Mouse (Mus musculus): Measurements from ENCODE around the gene G6pc.
"Not testable (repeated sequence)": the region's sequence is repeated elsewhere in the genome, so short reads cannot be mapped to it uniquely, and the experiment has no call there.

Gene G6pc

GRCm38 (mm10) chr11:101367326-101367935, at the start of gene G6pc:
Gene G6pc, plus strand, starts transcription at chr11:101367561.
- DNase-seq, result no peak

GRCm38 (mm10) chr11:101323609-101324008, 43.8 kb upstream of the G6pc start:
- DNase-seq, result peak; percentile 77

GRCm38 (mm10) chr11:101324763-101325162, 42.6 kb upstream of the G6pc start, which contains the start of gene Aoc2:
Gene Aoc2, plus strand, starts transcription at chr11:101325063.
- no peak for DNase-seq

GRCm38 (mm10) chr11:101325201-101325600, 42.2 kb upstream of the G6pc start:
- not testable (repeated sequence) for DNase-seq

GRCm38 (mm10) chr11:101326147-101326546, 41.2 kb upstream of the G6pc start:
- no peak for DNase-seq

- DNase-seq, result no peak
Observed at GRCm38 (mm10) chr11:101327311-101327710, 40.0 kb upstream of the G6pc start.

- DNase-seq, result no peak
Observed at GRCm38 (mm10) chr11:101328941-101329635, 38.3 kb upstream of the G6pc start.

- no peak for DNase-seq
Observed at GRCm38 (mm10) chr11:101330371-101330924, 36.9 kb upstream of the G6pc start, which contains the start of gene Aoc3. Gene Aoc3, plus strand, starts transcription at chr11:101330605.

- DNase-seq, result not testable (repeated sequence)
Observed at GRCm38 (mm10) chr11:101330961-101331360, 36.4 kb upstream of the G6pc start.

GRCm38 (mm10) chr11:101332537-101332936, 34.8 kb upstream of the G6pc start:
- no peak for DNase-seq

GRCm38 (mm10) chr11:101334023-101334422, 33.3 kb upstream of the G6pc start:
- DNase-seq, result no peak

- DNase-seq, result no peak
Observed at GRCm38 (mm10) chr11:101334516-101334915, 32.8 kb upstream of the G6pc start.

GRCm38 (mm10) chr11:101335685-101336084, 31.7 kb upstream of the G6pc start:
- DNase-seq, result peak; percentile 64

- peak; percentile 49 for DNase-seq
Observed at GRCm38 (mm10) chr11:101338123-101338760, 29.1 kb upstream of the G6pc start.

GRCm38 (mm10) chr11:101347083-101347775, 20.1 kb upstream of the G6pc start:
- no peak for DNase-seq

- no peak for DNase-seq
Observed at GRCm38 (mm10) chr11:101348774-101349173, 18.6 kb upstream of the G6pc start.

- no peak for DNase-seq
Observed at GRCm38 (mm10) chr11:101349216-101349615, 18.1 kb upstream of the G6pc start.

- no peak for DNase-seq
Observed at GRCm38 (mm10) chr11:101351100-101351720, 16.2 kb upstream of the G6pc start.

GRCm38 (mm10) chr11:101351721-101352111, 15.6 kb upstream of the G6pc start:
- no peak for DNase-seq

GRCm38 (mm10) chr11:101353436-101353835, 13.9 kb upstream of the G6pc start:
- DNase-seq, result no peak

- peak; percentile 34 for DNase-seq
Observed at GRCm38 (mm10) chr11:101354438-101355010, 12.8 kb upstream of the G6pc start.

- DNase-seq, result no peak
Observed at GRCm38 (mm10) chr11:101355916-101356315, 11.4 kb upstream of the G6pc start.
